14 mouse cellular contexts compared by ENCODE assay signal in genomic region chr7:73572571-73572970, GRCm38 (mm10). TPM values are rescaled to one million over a fixed set of nuclear protein-coding genes. Genes with fewer than 3 reads are reported as not detected.
A peak's percentile ranks its signal among the peaks of the same experiment; 100 is the strongest.
DNase-seq lines count a peak whose midpoint lies in the region; ATAC-seq lines count a peak whose summit lies in the region.
"Had no signal": no experiment of that assay in that cellular context is flagged by ENCODE, and none has a peak within 500 bp of the region (broad histone marks: within the 10 kb centered on the region; RNA-seq: fewer than 3 reads in every experiment).

No protein-coding gene starts in this region.

- WGBS in forebrain, embryonic 10.5 days, result 79% methylated on average over 3 of the region's 3 CpGs
- WGBS in forebrain, embryonic 12.5 days, result 75% methylated on average over 3 of the region's 3 CpGs
- WGBS in neural tube, embryonic 15.5 days, result 77% methylated on average over 3 of the region's 3 CpGs

- H3K4me1 ChIP-seq in forebrain, embryonic 10.5 days, result peaks cover 18% of the 10 kb centered on the region; the same call in 1 of the 2 replicates
- 0 out of 2 replicates have a peak, but pooled peaks cover 3% of the 10 kb centered on the region for H3K4me1 ChIP-seq in forebrain, embryonic 12.5 days
- no peaks in the 10 kb centered on the region for H3K4me1 ChIP-seq in neural tube, embryonic 15.5 days
- H3K4me1 ChIP-seq: hindbrain, embryonic 13.5 days had no signal

- H3K4me3 ChIP-seq in forebrain, embryonic 10.5 days, result no peak overlapping the region
- H3K4me3 ChIP-seq in forebrain, embryonic 12.5 days (replicated peaks), result no peak overlapping the region
- no peak overlapping the region for H3K4me3 ChIP-seq in neural tube, embryonic 15.5 days (replicated peaks)
- H3K4me3 ChIP-seq: embryonic facial prominence, embryonic 13.5 days; forebrain, embryonic 13.5 days; heart, embryonic 12.5 days; hindbrain, embryonic 13.5 days had no signal

- ATAC-seq in forebrain, embryonic 12.5 days (ENCODE audit: low FRiP score), result no peak
- ATAC-seq in megakaryocyte progenitor cell, adult 5-6 weeks (replicated peaks; ENCODE audit: poor library complexity), result peak; percentile 78
- no peak for ATAC-seq in neural tube, embryonic 15.5 days (ENCODE audit: low FRiP score)
- ATAC-seq: forebrain, embryonic 13.5 days had no signal

- H3K9ac ChIP-seq in forebrain, embryonic 12.5 days, result no peak overlapping the region
- no peak overlapping the region for H3K9ac ChIP-seq in neural tube, embryonic 15.5 days (replicated peaks)
- H3K9ac ChIP-seq: embryonic facial prominence, embryonic 13.5 days; forebrain, embryonic 13.5 days; heart, embryonic 12.5 days; hindbrain, embryonic 13.5 days; liver, embryonic 14.5 days had no signal

- H3K36me3 ChIP-seq in forebrain, embryonic 10.5 days (replicated peaks), result no peaks in the 10 kb centered on the region
- no peaks in the 10 kb centered on the region for H3K36me3 ChIP-seq in forebrain, embryonic 12.5 days (replicated peaks)
- H3K36me3 ChIP-seq in neural tube, embryonic 15.5 days, result no peaks in the 10 kb centered on the region
- H3K36me3 ChIP-seq: embryonic facial prominence, embryonic 13.5 days; heart, embryonic 12.5 days; hindbrain, embryonic 13.5 days had no signal

- DNase-seq in forebrain, embryonic 10.5 days (ENCODE audit: extremely low spot score, low spot score), result peak; percentile 6
- DNase-seq in spleen, postnatal 4 days (ENCODE audit: low spot score in 2 of 2), result peak; percentile 21 to 61
- DNase-seq in spleen, postnatal 10 days (ENCODE audit: low spot score in 2 of 2), result no peak
- no peak for DNase-seq in cerebellum, adult 8-10 months
- DNase-seq in lung, postnatal 25 days (ENCODE audit: low spot score), result no peak
- DNase-seq: cerebellum, adult 9-11 months had no signal

- H3K9me3 ChIP-seq in forebrain, embryonic 10.5 days, result no peaks in the 10 kb centered on the region
- no peaks in the 10 kb centered on the region for H3K9me3 ChIP-seq in forebrain, embryonic 12.5 days
- H3K9me3 ChIP-seq in neural tube, embryonic 15.5 days (replicated peaks), result no peaks in the 10 kb centered on the region
- H3K9me3 ChIP-seq: embryonic facial prominence, embryonic 13.5 days; forebrain, embryonic 13.5 days; heart, embryonic 12.5 days; hindbrain, embryonic 13.5 days had no signal

- no peak overlapping the region for H3K4me2 ChIP-seq in forebrain, embryonic 12.5 days
- no peak overlapping the region for H3K4me2 ChIP-seq in neural tube, embryonic 15.5 days
- H3K4me2 ChIP-seq: embryonic facial prominence, embryonic 13.5 days; forebrain, embryonic 13.5 days; heart, embryonic 12.5 days; hindbrain, embryonic 13.5 days had no signal

- peaks cover 18% of the 10 kb centered on the region; the same call in 1 of the 2 replicates for H3K27me3 ChIP-seq in forebrain, embryonic 10.5 days (ENCODE audit: poor library complexity, severe bottlenecking)
- no peaks in the 10 kb centered on the region for H3K27me3 ChIP-seq in forebrain, embryonic 12.5 days
- H3K27me3 ChIP-seq in neural tube, embryonic 15.5 days (replicated peaks), result no peaks in the 10 kb centered on the region
- H3K27me3 ChIP-seq: forebrain, embryonic 13.5 days; heart, embryonic 12.5 days had no signal

- H3K27ac ChIP-seq in forebrain, embryonic 10.5 days, result no peak overlapping the region
- H3K27ac ChIP-seq in forebrain, embryonic 12.5 days, result no peak overlapping the region
- H3K27ac ChIP-seq in neural tube, embryonic 15.5 days (replicated peaks), result no peak overlapping the region
- H3K27ac ChIP-seq: embryonic facial prominence, embryonic 13.5 days; forebrain, embryonic 13.5 days; hindbrain, embryonic 13.5 days; liver, embryonic 14.5 days had no signal

RNA-seq across cellular contexts. Expression of gene Chd2, which starts 30.9 kb away (rescaled TPM):
- 45.1 and 45.7 TPM in 2 replicates for polyA plus RNA-seq in forebrain, embryonic 10.5 days (2016; fragmentation: Nextera tagmentation; extraction: Ambion mirVana)
- polyA plus RNA-seq in forebrain, embryonic 12.5 days (2016; fragmentation: Nextera tagmentation; extraction: Ambion mirVana), result 69.4 and 78.8 TPM in 2 replicates
- 46.8 and 54.3 TPM in 2 replicates for total RNA-seq in megakaryocyte progenitor cell, adult 5-6 weeks (2015)
- 82.2 and 117 TPM in 2 replicates for total RNA-seq in megakaryocyte progenitor cell, adult 5-6 weeks (2017)
- polyA plus RNA-seq in neural tube, embryonic 15.5 days (2015; fragmentation: Nextera tagmentation; extraction: Ambion mirVana), result 31.2 and 39.3 TPM in 2 replicates

Comparison
In these comparisons a context has a peak if more than half of its experiments do, and no peak if none do; other contexts are left out.
1. DNase-seq: peak in forebrain, embryonic 10.5 days (single experiment) and spleen, postnatal 4 days (2 of 2); none in spleen, postnatal 10 days (0 of 2), cerebellum, adult 8-10 months (single experiment) and lung, postnatal 25 days (single experiment).